Mouse (Mus musculus): ENCODE results near the gene Tex48. TPM values are rescaled to one million over a fixed set of nuclear protein-coding genes. Genes with fewer than 3 reads are reported as not detected.

Gene Tex48
- polyA plus RNA-seq, 1 experiment from 2014 or later: not detected

- WGBS: 95% methylated on average over 3 of the region's 3 CpGs
- Histone ChIP-seq H3K4me2 (replicated peaks; ENCODE audit: low read depth, low read length) (no peak overlapping the region), H3K4me1 (ENCODE audit: control insufficient read depth, insufficient read depth, low read length) (no peaks in the 10 kb centered on the region), H3K27ac (ENCODE audit: low read depth, low read length) (no peak overlapping the region), H3K9ac (ENCODE audit: low read depth, low read length) (no peak overlapping the region), H3K36me3 (ENCODE audit: control insufficient read depth, insufficient read depth, low read length) (no peaks in the 10 kb centered on the region), H3K4me3 (ENCODE audit: low read length) (no peak overlapping the region), H3K27me3 (ENCODE audit: control insufficient read depth, insufficient read depth, low read length) (no peaks in the 10 kb centered on the region), H3K9me3 (ENCODE audit: control insufficient read depth, low read length) (no peaks in the 10 kb centered on the region)
- no peak for ATAC-seq (ENCODE audit: low FRiP score, low TSS enrichment)
Measured at GRCm38 (mm10) chr4:63605545-63605944, 16.7 kb downstream of the Tex48 start.

GRCm38 (mm10) chr4:63604945-63605344 is 17.3 kb downstream of the Tex48 start, which contains the start of gene Gm11213:
Gene Gm11213, minus strand, starts transcription at chr4:63605261.
- Histone ChIP-seq H3K27me3 (ENCODE audit: control insufficient read depth, insufficient read depth, low read length) (no peaks in the 10 kb centered on the region), H3K4me1 (ENCODE audit: control insufficient read depth, insufficient read depth, low read length) (no peaks in the 10 kb centered on the region), H3K4me3 (ENCODE audit: low read length) (no peak within 1 kb of the TSS), H3K4me2 (replicated peaks; ENCODE audit: low read depth, low read length) (no peak within 1 kb of the TSS), H3K36me3 (ENCODE audit: control insufficient read depth, insufficient read depth, low read length) (no peaks in the 10 kb centered on the region), H3K27ac (ENCODE audit: low read depth, low read length) (no peak within 1 kb of the TSS), H3K9ac (ENCODE audit: low read depth, low read length) (no peak within 1 kb of the TSS), H3K9me3 (ENCODE audit: control insufficient read depth, low read length) (no peaks in the 10 kb centered on the region)
- WGBS: 72% methylated on average over 3 of the region's 3 CpGs
- no peak for ATAC-seq (ENCODE audit: low FRiP score, low TSS enrichment)

GRCm38 (mm10) chr4:63601263-63601662 is 21.0 kb downstream of the Tex48 start:
- H3K27me3 ChIP-seq (ENCODE audit: control insufficient read depth, insufficient read depth, low read length): no peaks in the 10 kb centered on the region
- no peaks in the 10 kb centered on the region for H3K9me3 ChIP-seq (ENCODE audit: control insufficient read depth, low read length)
- H3K4me3 ChIP-seq (ENCODE audit: low read length): no peak overlapping the region
- no peaks in the 10 kb centered on the region for H3K36me3 ChIP-seq (ENCODE audit: control insufficient read depth, insufficient read depth, low read length)
- H3K4me2 ChIP-seq (replicated peaks; ENCODE audit: low read depth, low read length): no peak overlapping the region
- ATAC-seq (ENCODE audit: low FRiP score, low TSS enrichment): no peak
- H3K27ac ChIP-seq (ENCODE audit: low read depth, low read length): no peak overlapping the region
- no peaks in the 10 kb centered on the region for H3K4me1 ChIP-seq (ENCODE audit: control insufficient read depth, insufficient read depth, low read length)
- H3K9ac ChIP-seq (ENCODE audit: low read depth, low read length): no peak overlapping the region

- ATAC-seq (ENCODE audit: low FRiP score, low TSS enrichment): no peak
- H3K4me3 ChIP-seq (ENCODE audit: low read length): no peak overlapping the region
- H3K4me1 ChIP-seq (ENCODE audit: control insufficient read depth, insufficient read depth, low read length): no peaks in the 10 kb centered on the region
- no peak overlapping the region for H3K4me2 ChIP-seq (replicated peaks; ENCODE audit: low read depth, low read length)
- no peaks in the 10 kb centered on the region for H3K36me3 ChIP-seq (ENCODE audit: control insufficient read depth, insufficient read depth, low read length)
- WGBS: 75% methylated on average over 6 of the region's 6 CpGs
- H3K27ac ChIP-seq (ENCODE audit: low read depth, low read length): no peak overlapping the region
- H3K27me3 ChIP-seq (ENCODE audit: control insufficient read depth, insufficient read depth, low read length): no peaks in the 10 kb centered on the region
- no peak overlapping the region for H3K9ac ChIP-seq (ENCODE audit: low read depth, low read length)
- H3K9me3 ChIP-seq (ENCODE audit: control insufficient read depth, low read length): no peaks in the 10 kb centered on the region
Measured at GRCm38 (mm10) chr4:63600786-63601185, 21.4 kb downstream of the Tex48 start.

GRCm38 (mm10) chr4:63596010-63596409 is 26.2 kb downstream of the Tex48 start:
- Histone ChIP-seq H3K4me2 (replicated peaks; ENCODE audit: low read depth, low read length) (no peak overlapping the region), H3K4me3 (ENCODE audit: low read length) (no peak overlapping the region), H3K9ac (ENCODE audit: low read depth, low read length) (no peak overlapping the region), H3K27ac (ENCODE audit: low read depth, low read length) (no peak overlapping the region), H3K4me1 (ENCODE audit: control insufficient read depth, insufficient read depth, low read length) (0 out of 2 replicates have a peak, but pooled peaks cover 7% of the 10 kb centered on the region), H3K27me3 (ENCODE audit: control insufficient read depth, insufficient read depth, low read length) (no peaks in the 10 kb centered on the region), H3K36me3 (ENCODE audit: control insufficient read depth, insufficient read depth, low read length) (no peaks in the 10 kb centered on the region), H3K9me3 (ENCODE audit: control insufficient read depth, low read length) (no peaks in the 10 kb centered on the region)
- no peak for ATAC-seq (ENCODE audit: low FRiP score, low TSS enrichment)
- 97% methylated on average over 4 of the region's 4 CpGs for WGBS

- 62% methylated on average over 10 of the region's 10 CpGs for WGBS
- Histone ChIP-seq H3K36me3 (ENCODE audit: control insufficient read depth, insufficient read depth, low read length) (no peaks in the 10 kb centered on the region), H3K9me3 (ENCODE audit: control insufficient read depth, low read length) (no peaks in the 10 kb centered on the region), H3K27me3 (ENCODE audit: control insufficient read depth, insufficient read depth, low read length) (no peaks in the 10 kb centered on the region), H3K4me2 (replicated peaks; ENCODE audit: low read depth, low read length) (no peak overlapping the region), H3K27ac (ENCODE audit: low read depth, low read length) (no peak overlapping the region), H3K4me3 (ENCODE audit: low read length) (no peak overlapping the region), H3K4me1 (ENCODE audit: control insufficient read depth, insufficient read depth, low read length) (0 out of 2 replicates have a peak, but pooled peaks cover 7% of the 10 kb centered on the region), H3K9ac (ENCODE audit: low read depth, low read length) (no peak overlapping the region)
- no peak for ATAC-seq (ENCODE audit: low FRiP score, low TSS enrichment)
Measured at GRCm38 (mm10) chr4:63595259-63595658, 27.0 kb downstream of the Tex48 start.

GRCm38 (mm10) chr4:63594459-63595110 is 27.6 kb downstream of the Tex48 start:
- Histone ChIP-seq H3K4me2 (replicated peaks; ENCODE audit: low read depth, low read length) (no peak overlapping the region), H3K27me3 (ENCODE audit: control insufficient read depth, insufficient read depth, low read length) (no peaks in the 10 kb centered on the region), H3K36me3 (ENCODE audit: control insufficient read depth, insufficient read depth, low read length) (no peaks in the 10 kb centered on the region), H3K4me1 (ENCODE audit: control insufficient read depth, insufficient read depth, low read length) (0 out of 2 replicates have a peak, but pooled peaks cover 7% of the 10 kb centered on the region), H3K27ac (ENCODE audit: low read depth, low read length) (peak overlapping the region; percentile 8; the same call in 1 of the 2 replicates), H3K4me3 (ENCODE audit: low read length) (no peak overlapping the region), H3K9ac (ENCODE audit: low read depth, low read length) (no peak overlapping the region), H3K9me3 (ENCODE audit: control insufficient read depth, low read length) (no peaks in the 10 kb centered on the region)
- ATAC-seq (ENCODE audit: low FRiP score, low TSS enrichment): no peak
- WGBS: 54% methylated on average over 5 of the region's 5 CpGs

- H3K27me3 ChIP-seq (ENCODE audit: control insufficient read depth, insufficient read depth, low read length): no peaks in the 10 kb centered on the region
- H3K9me3 ChIP-seq (ENCODE audit: control insufficient read depth, low read length): no peaks in the 10 kb centered on the region
- no peaks in the 10 kb centered on the region for H3K36me3 ChIP-seq (ENCODE audit: control insufficient read depth, insufficient read depth, low read length)
- H3K9ac ChIP-seq (ENCODE audit: low read depth, low read length): no peak overlapping the region
- ATAC-seq (ENCODE audit: low FRiP score, low TSS enrichment): no peak
- no peak overlapping the region for H3K27ac ChIP-seq (ENCODE audit: low read depth, low read length)
- WGBS: 75% methylated on average over 4 of the region's 4 CpGs
- no peak overlapping the region for H3K4me2 ChIP-seq (replicated peaks; ENCODE audit: low read depth, low read length)
- H3K4me1 ChIP-seq (ENCODE audit: control insufficient read depth, insufficient read depth, low read length): peaks cover 7% of the 10 kb centered on the region; the same call in 1 of the 2 replicates
- H3K4me3 ChIP-seq (ENCODE audit: low read length): no peak overlapping the region
Measured at GRCm38 (mm10) chr4:63590538-63590937, 31.7 kb downstream of the Tex48 start.

- H3K4me3 ChIP-seq (ENCODE audit: low read length): no peak overlapping the region
- no peak overlapping the region for H3K27ac ChIP-seq (ENCODE audit: low read depth, low read length)
- WGBS: 87% methylated on average over 7 of the region's 7 CpGs
- H3K4me2 ChIP-seq (replicated peaks; ENCODE audit: low read depth, low read length): no peak overlapping the region
- no peak for ATAC-seq (ENCODE audit: low FRiP score, low TSS enrichment)
- H3K27me3 ChIP-seq (ENCODE audit: control insufficient read depth, insufficient read depth, low read length): no peaks in the 10 kb centered on the region
- H3K9ac ChIP-seq (ENCODE audit: low read depth, low read length): no peak overlapping the region
- H3K9me3 ChIP-seq (ENCODE audit: control insufficient read depth, low read length): no peaks in the 10 kb centered on the region
- H3K36me3 ChIP-seq (ENCODE audit: control insufficient read depth, insufficient read depth, low read length): no peaks in the 10 kb centered on the region
- H3K4me1 ChIP-seq (ENCODE audit: control insufficient read depth, insufficient read depth, low read length): peaks cover 8% of the 10 kb centered on the region; the same call in 1 of the 2 replicates
Measured at GRCm38 (mm10) chr4:63589987-63590386, 32.2 kb downstream of the Tex48 start.
